Mouse (Mus musculus): ENCODE measurements around the gene Zfp598. TPM values are rescaled to one million over a fixed set of nuclear protein-coding genes. Genes with fewer than 3 reads are reported as not detected.

The Zfp598 gene
- polyA plus RNA-seq (2014; fragmentation: Illumina TruSeq; extraction: RNeasy Lipid Tissue Mini Kit (QIAGEN cat#74804); ENCODE audit: low read depth, low replicate concordance), result 1.4 TPM

DNA sequence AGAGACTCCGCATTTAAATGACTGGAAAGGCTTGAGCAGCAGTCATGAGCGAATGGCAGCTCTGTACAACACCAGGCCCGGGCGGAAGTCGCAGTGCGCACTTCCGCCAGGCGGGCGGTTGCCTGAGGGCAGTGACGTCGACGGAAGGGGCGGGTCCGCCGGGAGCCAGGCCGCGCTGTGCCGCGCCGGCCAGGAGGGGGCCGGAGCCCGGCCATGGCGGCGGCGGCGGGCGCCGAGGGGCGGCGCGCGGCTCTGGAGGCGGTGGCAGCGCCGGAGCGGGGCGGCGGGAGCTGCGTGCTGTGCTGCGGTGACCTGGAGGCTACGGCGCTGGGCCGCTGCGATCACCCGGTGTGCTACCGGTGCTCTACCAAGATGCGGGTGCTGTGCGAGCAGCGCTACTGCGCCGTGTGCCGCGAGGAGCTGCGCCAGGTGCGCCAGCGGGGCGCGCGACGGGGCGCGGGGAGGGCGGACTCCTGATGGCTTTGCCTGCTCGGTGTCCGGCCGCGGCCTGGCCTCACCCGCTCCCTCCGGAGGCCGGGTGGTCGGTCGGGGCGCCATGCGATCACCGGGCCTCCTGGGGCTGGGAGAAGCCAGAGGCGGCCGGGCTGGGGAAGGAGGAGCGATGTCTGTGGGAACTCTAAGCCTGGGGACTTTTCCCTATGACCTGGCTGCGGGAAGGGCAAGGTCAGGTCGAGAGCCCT lies at the start of gene Zfp598:
Gene Zfp598 (plus strand): TSS at position 143 of the 701 bp plus-strand sequence.

DNA sequence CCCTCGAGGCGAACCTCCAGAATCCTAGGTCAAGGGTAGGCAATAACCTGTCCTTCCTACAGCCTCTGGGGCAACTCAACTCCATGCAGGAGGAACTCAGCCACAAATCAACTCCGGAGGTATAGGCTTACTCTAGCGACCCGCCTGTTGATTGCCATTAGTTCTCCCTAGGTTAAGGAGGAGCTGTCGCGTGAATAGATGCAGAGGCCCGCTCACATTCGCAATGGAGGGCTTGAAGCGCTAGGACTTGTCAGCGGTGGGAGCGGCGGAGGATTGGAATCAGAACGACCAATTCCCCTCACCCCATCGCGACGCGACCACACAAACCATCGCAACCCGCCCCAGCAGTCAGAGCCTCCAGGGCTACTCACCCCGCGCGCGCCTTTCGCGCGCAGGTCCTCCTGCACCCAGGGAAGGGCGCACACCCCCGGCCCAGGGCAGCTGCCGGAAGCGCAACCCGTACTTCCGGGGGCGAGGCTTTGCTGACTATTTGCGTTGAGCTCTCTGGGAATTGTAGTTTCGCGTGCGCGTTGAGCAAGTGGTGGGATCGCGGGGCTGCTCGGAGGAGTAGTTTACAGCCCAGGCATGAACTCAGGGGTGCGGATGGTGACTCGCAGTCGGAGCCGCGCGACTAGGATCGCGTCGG lies 37.2 kb upstream of the Zfp598 start, which contains the start of the genes Tsc2 and Nthl1:
Gene Tsc2 (minus strand): TSS at position 464 of the 646 bp plus-strand sequence.
Gene Nthl1 (plus strand): TSS at position 514 of the 646 bp plus-strand sequence.

DNA sequence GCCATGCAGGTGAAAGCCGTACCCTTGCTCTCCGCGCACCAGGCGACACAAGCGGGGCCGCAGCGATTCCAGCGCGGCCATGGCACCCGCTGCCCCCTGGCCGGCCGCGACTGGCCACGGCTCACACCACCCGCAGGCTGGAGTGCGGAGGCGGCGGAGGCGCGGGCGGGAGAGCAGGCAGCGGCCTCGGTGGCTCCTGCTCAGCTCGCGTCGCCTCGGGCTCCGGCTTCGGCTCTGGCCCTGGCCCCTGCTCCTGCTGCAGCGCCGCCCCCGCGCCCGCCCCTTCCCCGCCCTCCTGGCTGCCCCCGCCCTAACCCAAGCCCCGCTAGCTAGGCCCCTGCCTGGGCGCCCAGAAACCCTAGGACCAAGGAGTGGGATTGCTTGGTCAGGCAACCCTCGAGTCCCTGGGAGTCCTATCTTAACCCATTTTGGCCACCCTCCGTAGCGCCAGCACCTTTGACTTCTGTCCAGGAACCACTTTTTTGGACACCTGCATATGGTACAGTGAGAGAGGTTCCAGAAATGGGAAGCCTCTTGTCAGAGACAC lies 19.3 kb upstream of the Zfp598 start, which contains the start of gene Slc9a3r2:
Gene Slc9a3r2 (minus strand): TSS at position 258 of the 547 bp plus-strand sequence.

GRCm38 (mm10) chr17:24658017-24658758 lies 11.3 kb upstream of the Zfp598 start, which contains the start of gene Npw:
TSS of gene Npw (minus strand) at chr17:24658457.

GRCm38 (mm10) chr17:24689251-24690081 lies 20.0 kb downstream of the Zfp598 start, which contains the start of gene Syngr3:
TSS of gene Syngr3 (minus strand) at chr17:24689955.

GRCm38 (mm10) chr17:24696011-24696697 lies 26.7 kb downstream of the Zfp598 start, which contains the start of the genes Gfer and Noxo1:
TSS of gene Gfer (minus strand) at chr17:24696156.
TSS of gene Noxo1 (plus strand) at chr17:24696234.

GRCm38 (mm10) chr17:24706982-24707800 lies 37.7 kb downstream of the Zfp598 start, which contains the start of gene Tbl3:
TSS of gene Tbl3 (minus strand) at chr17:24707660.

DNA sequence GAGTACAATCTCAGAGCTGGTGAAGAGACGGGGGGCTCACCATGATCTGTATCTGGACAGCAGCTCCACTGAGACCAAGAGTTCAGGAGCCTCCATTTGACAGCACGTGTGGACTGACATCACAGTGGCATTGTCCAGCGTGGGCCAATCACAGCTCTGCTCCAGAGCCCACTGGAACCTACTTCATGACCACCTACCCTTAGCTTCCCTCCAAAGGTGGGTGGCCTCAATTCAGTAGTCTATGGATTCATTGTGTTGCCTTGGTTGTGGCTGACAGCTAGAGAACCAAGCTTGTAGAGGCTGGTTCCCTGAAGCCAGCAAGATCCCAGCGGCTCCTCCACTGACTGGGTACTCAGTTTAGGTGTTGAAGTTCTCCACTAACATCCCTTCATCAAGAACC lies 48.5 kb downstream of the Zfp598 start, which contains the start of the genes Rnf151 and Rps2:
Gene Rnf151 (minus strand): TSS at position 121 of the 400 bp plus-strand sequence.
Gene Rps2 (plus strand): TSS at position 174 of the 400 bp plus-strand sequence.

GRCm38 (mm10) chr17:24724184-24724583 lies 54.7 kb downstream of the Zfp598 start, which contains the start of gene Ndufb10:
TSS of gene Ndufb10 (minus strand) at chr17:24724478.

DNA sequence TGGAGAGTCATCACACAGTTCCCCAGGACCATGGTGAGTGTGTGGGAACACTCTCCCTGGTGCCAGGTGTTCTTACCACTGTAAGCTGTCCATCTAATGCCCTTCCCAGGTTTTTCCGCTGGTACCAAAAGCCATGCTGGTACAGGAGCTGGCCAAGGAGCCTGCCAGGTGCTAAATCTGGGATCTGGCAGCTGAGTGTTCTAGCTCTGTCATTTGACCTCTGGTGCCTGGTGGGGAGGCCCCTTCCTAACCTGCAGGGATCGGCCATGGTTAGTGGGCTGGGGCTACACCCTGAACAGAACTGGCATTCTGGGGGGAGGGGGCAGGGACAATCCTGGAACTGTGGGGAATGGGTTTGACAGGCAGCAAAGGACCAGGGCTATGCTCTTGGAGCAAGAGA lies 58.1 kb downstream of the Zfp598 start, which contains the start of gene Rpl3l:
Gene Rpl3l (plus strand): TSS at position 203 of the 400 bp plus-strand sequence.

Other genes with a start within 250 kb of the Zfp598 start
- 2.9 TPM for gene Eci1, start 243.0 kb upstream of the Zfp598 start, polyA plus RNA-seq (2014; fragmentation: Illumina TruSeq; extraction: RNeasy Lipid Tissue Mini Kit (QIAGEN cat#74804); ENCODE audit: low read depth, low replicate concordance)
- 0.62 TPM for gene Dnase1l2, start 226.6 kb upstream of the Zfp598 start, polyA plus RNA-seq (2014; fragmentation: Illumina TruSeq; extraction: RNeasy Lipid Tissue Mini Kit (QIAGEN cat#74804); ENCODE audit: low read depth, low replicate concordance)
- 2.4 TPM for gene E4f1, start 199.4 kb upstream of the Zfp598 start, polyA plus RNA-seq (2014; fragmentation: Illumina TruSeq; extraction: RNeasy Lipid Tissue Mini Kit (QIAGEN cat#74804); ENCODE audit: low read depth, low replicate concordance)
- 71.1 TPM for gene Pgp, start 199.3 kb upstream of the Zfp598 start, polyA plus RNA-seq (2014; fragmentation: Illumina TruSeq; extraction: RNeasy Lipid Tissue Mini Kit (QIAGEN cat#74804); ENCODE audit: low read depth, low replicate concordance)
- not detected for gene Bricd5, start 195.8 kb upstream of the Zfp598 start, polyA plus RNA-seq (2014; fragmentation: Illumina TruSeq; extraction: RNeasy Lipid Tissue Mini Kit (QIAGEN cat#74804); ENCODE audit: low read depth, low replicate concordance)
- 2.2 TPM for gene Mlst8, start 190.6 kb upstream of the Zfp598 start, polyA plus RNA-seq (2014; fragmentation: Illumina TruSeq; extraction: RNeasy Lipid Tissue Mini Kit (QIAGEN cat#74804); ENCODE audit: low read depth, low replicate concordance)
- gene Caskin1, start 181.1 kb upstream of the Zfp598 start, polyA plus RNA-seq (2014; fragmentation: Illumina TruSeq; extraction: RNeasy Lipid Tissue Mini Kit (QIAGEN cat#74804); ENCODE audit: low read depth, low replicate concordance), result 0.97 TPM
- 5.8 TPM for gene Traf7, start 141.7 kb upstream of the Zfp598 start, polyA plus RNA-seq (2014; fragmentation: Illumina TruSeq; extraction: RNeasy Lipid Tissue Mini Kit (QIAGEN cat#74804); ENCODE audit: low read depth, low replicate concordance)
- 0.57 TPM for gene Rab26, start 135.5 kb upstream of the Zfp598 start, polyA plus RNA-seq (2014; fragmentation: Illumina TruSeq; extraction: RNeasy Lipid Tissue Mini Kit (QIAGEN cat#74804); ENCODE audit: low read depth, low replicate concordance)
- 1.9 TPM for gene Pkd1, start 119.9 kb upstream of the Zfp598 start, polyA plus RNA-seq (2014; fragmentation: Illumina TruSeq; extraction: RNeasy Lipid Tissue Mini Kit (QIAGEN cat#74804); ENCODE audit: low read depth, low replicate concordance)
- 5.8 TPM for gene Tsc2, start 37.1 kb upstream of the Zfp598 start, polyA plus RNA-seq (2014; fragmentation: Illumina TruSeq; extraction: RNeasy Lipid Tissue Mini Kit (QIAGEN cat#74804); ENCODE audit: low read depth, low replicate concordance)
- gene Nthl1, start 37.0 kb upstream of the Zfp598 start, polyA plus RNA-seq (2014; fragmentation: Illumina TruSeq; extraction: RNeasy Lipid Tissue Mini Kit (QIAGEN cat#74804); ENCODE audit: low read depth, low replicate concordance), result 0.10 TPM
- 0.57 TPM for gene Slc9a3r2, start 19.4 kb upstream of the Zfp598 start, polyA plus RNA-seq (2014; fragmentation: Illumina TruSeq; extraction: RNeasy Lipid Tissue Mini Kit (QIAGEN cat#74804); ENCODE audit: low read depth, low replicate concordance)
- gene Npw, start 11.2 kb upstream of the Zfp598 start, polyA plus RNA-seq (2014; fragmentation: Illumina TruSeq; extraction: RNeasy Lipid Tissue Mini Kit (QIAGEN cat#74804); ENCODE audit: low read depth, low replicate concordance), result not detected
- 0.11 TPM for gene Syngr3, start 20.3 kb downstream of the Zfp598 start, polyA plus RNA-seq (2014; fragmentation: Illumina TruSeq; extraction: RNeasy Lipid Tissue Mini Kit (QIAGEN cat#74804); ENCODE audit: low read depth, low replicate concordance)
- 29.2 TPM for gene Gfer, start 26.5 kb downstream of the Zfp598 start, polyA plus RNA-seq (2014; fragmentation: Illumina TruSeq; extraction: RNeasy Lipid Tissue Mini Kit (QIAGEN cat#74804); ENCODE audit: low read depth, low replicate concordance)
- 12.7 TPM for gene Noxo1, start 26.5 kb downstream of the Zfp598 start, polyA plus RNA-seq (2014; fragmentation: Illumina TruSeq; extraction: RNeasy Lipid Tissue Mini Kit (QIAGEN cat#74804); ENCODE audit: low read depth, low replicate concordance)
- 0.29 TPM for gene Tbl3, start 38.0 kb downstream of the Zfp598 start, polyA plus RNA-seq (2014; fragmentation: Illumina TruSeq; extraction: RNeasy Lipid Tissue Mini Kit (QIAGEN cat#74804); ENCODE audit: low read depth, low replicate concordance)
- gene Rnf151, start 48.4 kb downstream of the Zfp598 start, polyA plus RNA-seq (2014; fragmentation: Illumina TruSeq; extraction: RNeasy Lipid Tissue Mini Kit (QIAGEN cat#74804); ENCODE audit: low read depth, low replicate concordance), result 46.8 TPM
- 129 TPM for gene Rps2, start 48.4 kb downstream of the Zfp598 start, polyA plus RNA-seq (2014; fragmentation: Illumina TruSeq; extraction: RNeasy Lipid Tissue Mini Kit (QIAGEN cat#74804); ENCODE audit: low read depth, low replicate concordance)
- gene Ndufb10, start 54.8 kb downstream of the Zfp598 start, polyA plus RNA-seq (2014; fragmentation: Illumina TruSeq; extraction: RNeasy Lipid Tissue Mini Kit (QIAGEN cat#74804); ENCODE audit: low read depth, low replicate concordance), result 69.2 TPM
- not detected for gene Rpl3l, start 58.1 kb downstream of the Zfp598 start, polyA plus RNA-seq (2014; fragmentation: Illumina TruSeq; extraction: RNeasy Lipid Tissue Mini Kit (QIAGEN cat#74804); ENCODE audit: low read depth, low replicate concordance)
- gene Msrb1, start 67.0 kb downstream of the Zfp598 start, polyA plus RNA-seq (2014; fragmentation: Illumina TruSeq; extraction: RNeasy Lipid Tissue Mini Kit (QIAGEN cat#74804); ENCODE audit: low read depth, low replicate concordance), result 1.1 TPM
- gene Hs3st6, start 83.3 kb downstream of the Zfp598 start, polyA plus RNA-seq (2014; fragmentation: Illumina TruSeq; extraction: RNeasy Lipid Tissue Mini Kit (QIAGEN cat#74804); ENCODE audit: low read depth, low replicate concordance), result not detected
- 67.9 TPM for gene Meiob, start 134.6 kb downstream of the Zfp598 start, polyA plus RNA-seq (2014; fragmentation: Illumina TruSeq; extraction: RNeasy Lipid Tissue Mini Kit (QIAGEN cat#74804); ENCODE audit: low read depth, low replicate concordance)
- gene Hagh, start 170.5 kb downstream of the Zfp598 start, polyA plus RNA-seq (2014; fragmentation: Illumina TruSeq; extraction: RNeasy Lipid Tissue Mini Kit (QIAGEN cat#74804); ENCODE audit: low read depth, low replicate concordance), result 93.5 TPM
- 25.4 TPM for gene Fahd1, start 180.7 kb downstream of the Zfp598 start, polyA plus RNA-seq (2014; fragmentation: Illumina TruSeq; extraction: RNeasy Lipid Tissue Mini Kit (QIAGEN cat#74804); ENCODE audit: low read depth, low replicate concordance)
- gene Igfals, start 196.3 kb downstream of the Zfp598 start, polyA plus RNA-seq (2014; fragmentation: Illumina TruSeq; extraction: RNeasy Lipid Tissue Mini Kit (QIAGEN cat#74804); ENCODE audit: low read depth, low replicate concordance), result not detected
- gene Nubp2, start 216.7 kb downstream of the Zfp598 start, polyA plus RNA-seq (2014; fragmentation: Illumina TruSeq; extraction: RNeasy Lipid Tissue Mini Kit (QIAGEN cat#74804); ENCODE audit: low read depth, low replicate concordance), result 19.6 TPM
- gene Spsb3, start 217.0 kb downstream of the Zfp598 start, polyA plus RNA-seq (2014; fragmentation: Illumina TruSeq; extraction: RNeasy Lipid Tissue Mini Kit (QIAGEN cat#74804); ENCODE audit: low read depth, low replicate concordance), result 1.6 TPM
- 1.9 TPM for gene Eme2, start 225.4 kb downstream of the Zfp598 start, polyA plus RNA-seq (2014; fragmentation: Illumina TruSeq; extraction: RNeasy Lipid Tissue Mini Kit (QIAGEN cat#74804); ENCODE audit: low read depth, low replicate concordance)
- 0.64 TPM for gene Mrps34, start 225.4 kb downstream of the Zfp598 start, polyA plus RNA-seq (2014; fragmentation: Illumina TruSeq; extraction: RNeasy Lipid Tissue Mini Kit (QIAGEN cat#74804); ENCODE audit: low read depth, low replicate concordance)
- 0.69 TPM for gene Nme3, start 226.8 kb downstream of the Zfp598 start, polyA plus RNA-seq (2014; fragmentation: Illumina TruSeq; extraction: RNeasy Lipid Tissue Mini Kit (QIAGEN cat#74804); ENCODE audit: low read depth, low replicate concordance)

Data from testis, adult 10 weeks (tissue).